Mouse (Mus musculus) lung, postnatal 10 days (tissue): ENCODE data around the gene Acss2.

Experiments
- DNase-seq: peaks from one replicate; pipeline ENCODE4 v3.0.0; 2021

Gene Acss2

GRCm38 (mm10) chr2:155517455-155518423 lies at the start of gene Acss2, which contains the start of gene Ggt7:
Gene Acss2 (plus strand): TSS chr2:155517948.
Gene Ggt7 (minus strand): TSS chr2:155518237.
- DNase-seq, result peak; percentile 100

DNA sequence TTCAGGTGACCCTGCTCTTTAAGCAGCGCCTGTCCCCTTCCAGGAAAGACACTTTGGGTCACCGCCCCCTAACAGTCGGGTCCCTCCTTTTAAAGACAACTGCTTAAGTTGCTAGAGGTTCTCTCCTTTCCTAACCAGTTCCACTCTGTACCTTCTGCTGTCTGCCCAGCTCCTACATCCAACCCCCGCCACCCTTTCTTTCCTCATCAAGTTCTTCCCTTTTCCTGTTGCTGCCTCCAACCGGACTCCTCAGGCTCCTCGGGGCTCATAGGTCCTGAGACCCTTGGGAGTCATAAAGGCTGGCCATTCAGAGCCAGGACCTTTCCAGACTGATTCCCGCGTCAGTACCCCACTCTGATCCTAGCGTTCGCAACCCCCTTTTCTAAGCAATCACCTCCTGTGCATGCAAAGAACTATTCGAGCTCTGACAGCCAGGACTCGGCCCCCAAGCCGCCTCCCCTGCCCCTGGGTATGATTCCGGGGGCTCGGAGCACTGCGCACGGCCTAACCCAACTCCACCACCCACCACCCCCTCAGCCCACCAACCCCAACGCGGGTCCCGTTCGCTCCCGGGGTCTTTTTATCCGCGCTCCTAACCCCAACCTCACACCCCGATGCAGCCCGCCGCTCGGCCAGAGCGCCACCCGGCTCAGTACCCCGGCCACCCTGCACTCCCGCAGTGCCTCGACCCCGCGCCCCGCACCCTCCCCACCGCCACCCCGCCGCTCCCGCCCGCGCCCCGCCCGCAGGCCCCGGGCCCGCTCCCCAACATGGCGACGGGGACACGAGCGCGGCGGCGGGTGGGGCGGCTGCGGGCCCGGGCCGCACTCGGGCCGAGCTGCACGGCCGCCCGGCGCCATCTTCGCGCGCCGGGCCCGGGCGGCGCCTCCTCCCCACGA lies 44.8 kb upstream of the Acss2 start:
- peak; percentile 58 for DNase-seq

- DNase-seq, result peak; percentile 53
Observed at GRCm38 (mm10) chr2:155473570-155474088, 44.1 kb upstream of the Acss2 start, which contains the start of gene Ncoa6. Gene Ncoa6 (minus strand): TSS chr2:155473894.

DNA sequence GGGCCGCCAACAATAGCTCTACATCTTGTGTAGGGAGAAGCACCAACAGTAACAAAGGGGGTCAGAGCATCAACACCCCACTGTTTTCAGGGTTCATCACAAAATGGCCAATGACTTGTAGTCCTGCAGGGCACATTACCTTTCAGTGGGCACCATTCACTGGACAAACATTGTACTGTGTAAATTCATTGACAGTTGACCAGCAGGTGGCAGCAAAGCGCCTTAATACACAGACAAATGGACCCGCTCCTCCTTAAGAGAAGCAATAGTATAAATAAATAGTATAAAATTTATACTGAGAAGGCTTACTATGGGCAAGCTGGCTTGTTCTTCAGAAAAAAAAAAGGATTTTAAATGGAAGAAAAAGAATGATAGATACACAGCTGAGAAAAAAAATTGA lies 35.7 kb upstream of the Acss2 start:
- DNase-seq, result peak; percentile 67

DNA sequence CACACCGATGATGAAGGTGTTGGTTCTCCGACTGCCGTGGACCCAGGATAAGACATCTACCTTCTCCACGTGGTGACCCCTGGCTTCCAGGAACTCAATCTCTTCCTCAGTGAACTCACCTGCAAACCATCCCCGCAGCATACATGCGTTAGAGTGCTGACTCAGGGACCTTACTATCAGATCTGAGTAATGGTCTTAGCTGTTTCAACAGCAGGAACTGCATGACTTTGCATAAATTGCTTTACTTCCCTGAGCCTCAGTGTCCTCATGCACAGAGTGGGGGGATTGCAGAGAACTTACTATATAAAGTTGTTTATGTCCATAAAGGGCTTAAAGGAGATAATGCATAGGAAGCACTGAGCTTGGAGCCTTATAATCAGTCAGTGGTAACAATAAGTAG lies 26.8 kb upstream of the Acss2 start:
- DNase-seq, result no peak

GRCm38 (mm10) chr2:155502596-155502995 lies 15.2 kb upstream of the Acss2 start:
- no peak for DNase-seq

DNA sequence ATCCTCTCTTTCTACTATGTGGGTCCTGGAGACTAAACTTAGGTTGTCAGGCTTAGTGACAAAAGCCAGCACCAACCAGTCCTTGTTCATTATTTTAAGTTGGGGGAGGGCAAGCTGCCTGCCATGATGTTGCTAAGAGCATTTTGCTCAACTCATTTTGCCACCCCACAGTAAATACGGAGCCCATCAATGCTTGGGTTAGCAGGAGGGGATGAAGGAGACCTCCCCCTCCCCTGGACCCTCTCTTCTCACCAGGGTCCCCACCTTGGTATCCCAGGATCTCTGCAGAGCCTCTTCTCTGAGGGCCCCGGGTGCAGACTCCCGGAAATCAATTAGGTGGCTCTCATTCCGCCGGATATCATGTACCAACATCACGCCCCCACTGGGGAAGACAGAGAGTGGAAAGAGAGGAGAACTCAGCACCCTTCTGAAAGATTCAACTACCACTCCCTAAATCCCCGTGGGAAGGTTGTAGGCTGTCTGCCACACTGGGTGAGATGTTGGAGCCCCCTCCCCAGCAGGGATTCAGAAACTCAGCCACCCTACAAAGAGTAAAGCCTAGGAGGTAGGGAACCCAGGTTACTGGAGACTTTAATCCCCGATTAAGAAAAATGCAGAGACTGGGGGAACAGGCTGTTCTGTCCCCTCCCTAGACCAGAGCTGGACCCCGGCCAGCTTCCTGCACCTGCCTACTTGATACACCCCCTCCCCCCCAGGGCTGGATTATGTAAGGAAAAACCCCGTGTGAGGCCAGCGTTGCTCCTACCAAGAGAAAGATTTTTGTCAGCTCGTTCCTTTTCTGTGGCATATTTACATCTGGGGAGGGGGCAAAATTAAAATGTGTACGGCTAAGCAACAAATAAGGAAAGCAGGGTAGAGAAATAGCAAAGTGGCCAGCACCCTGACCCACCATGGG lies 13.1 kb upstream of the Acss2 start:
- DNase-seq, result peak; percentile 36

DNA sequence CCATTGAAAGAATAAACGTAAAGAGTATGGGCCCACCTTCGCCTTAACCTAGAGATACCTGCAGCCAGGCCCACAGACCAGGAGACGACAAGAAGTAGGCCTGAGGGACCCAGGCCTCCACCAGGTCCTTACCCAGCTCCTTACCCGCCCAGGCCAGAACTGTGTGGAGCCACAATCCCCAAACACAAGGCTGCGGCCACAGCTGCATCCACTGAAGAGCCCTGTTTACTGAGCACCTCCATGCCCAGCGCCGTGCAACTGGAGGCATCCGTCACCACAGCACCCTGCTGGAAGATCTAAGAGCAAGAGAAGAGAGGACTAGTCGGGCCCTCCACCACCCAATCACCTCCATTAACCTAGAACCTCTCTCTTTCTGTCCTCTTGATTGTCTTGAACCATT lies 11.9 kb upstream of the Acss2 start:
- DNase-seq, result no peak

GRCm38 (mm10) chr2:155507721-155508470 lies 9.9 kb upstream of the Acss2 start:
- no peak for DNase-seq

DNA sequence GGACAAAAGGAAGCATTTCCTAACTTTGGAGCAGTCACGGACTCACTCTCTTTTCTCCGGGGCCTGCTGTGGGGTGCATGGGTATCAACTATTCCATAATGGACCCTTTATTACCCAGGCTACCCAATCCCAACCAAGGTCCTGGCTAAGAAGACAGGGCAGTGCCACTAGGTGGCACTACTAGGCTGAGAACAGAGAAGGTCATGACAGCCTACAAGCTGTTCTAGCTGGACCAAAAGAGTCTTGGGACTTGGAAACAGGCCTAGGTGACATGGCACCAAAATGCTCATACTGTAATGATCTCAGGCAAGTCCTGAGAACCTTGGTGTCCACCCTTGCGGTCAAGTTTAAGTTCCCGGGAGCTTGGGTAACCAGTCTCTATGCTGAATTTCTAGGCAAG lies 5.3 kb upstream of the Acss2 start:
- peak; percentile 75 for DNase-seq

GRCm38 (mm10) chr2:155513543-155513942 lies 4.2 kb upstream of the Acss2 start:
- DNase-seq, result no peak

DNA sequence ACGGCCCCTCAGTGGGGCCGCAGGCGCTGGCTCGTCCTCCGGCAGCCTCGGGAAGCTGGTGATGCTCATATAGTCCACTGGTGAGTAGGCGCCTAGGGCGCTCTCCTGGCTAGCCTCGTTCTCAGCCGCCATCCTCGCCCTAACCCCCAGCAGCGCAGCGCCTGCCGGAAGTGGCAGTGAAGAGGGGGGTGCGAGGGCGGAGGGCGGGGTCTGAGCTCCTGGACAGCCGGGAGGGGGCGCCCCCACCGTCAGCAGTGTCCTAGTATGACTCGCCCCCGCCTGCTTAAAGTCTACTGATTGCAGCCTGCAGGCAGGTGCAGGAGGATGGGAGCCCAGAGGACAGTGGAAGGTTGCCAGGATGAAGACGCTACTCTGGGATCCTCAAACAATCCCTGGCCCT lies 3.1 kb upstream of the Acss2 start:
- peak; percentile 82 for DNase-seq

GRCm38 (mm10) chr2:155515941-155516340 lies 1.8 kb upstream of the Acss2 start:
- peak; percentile 79 for DNase-seq

DNA sequence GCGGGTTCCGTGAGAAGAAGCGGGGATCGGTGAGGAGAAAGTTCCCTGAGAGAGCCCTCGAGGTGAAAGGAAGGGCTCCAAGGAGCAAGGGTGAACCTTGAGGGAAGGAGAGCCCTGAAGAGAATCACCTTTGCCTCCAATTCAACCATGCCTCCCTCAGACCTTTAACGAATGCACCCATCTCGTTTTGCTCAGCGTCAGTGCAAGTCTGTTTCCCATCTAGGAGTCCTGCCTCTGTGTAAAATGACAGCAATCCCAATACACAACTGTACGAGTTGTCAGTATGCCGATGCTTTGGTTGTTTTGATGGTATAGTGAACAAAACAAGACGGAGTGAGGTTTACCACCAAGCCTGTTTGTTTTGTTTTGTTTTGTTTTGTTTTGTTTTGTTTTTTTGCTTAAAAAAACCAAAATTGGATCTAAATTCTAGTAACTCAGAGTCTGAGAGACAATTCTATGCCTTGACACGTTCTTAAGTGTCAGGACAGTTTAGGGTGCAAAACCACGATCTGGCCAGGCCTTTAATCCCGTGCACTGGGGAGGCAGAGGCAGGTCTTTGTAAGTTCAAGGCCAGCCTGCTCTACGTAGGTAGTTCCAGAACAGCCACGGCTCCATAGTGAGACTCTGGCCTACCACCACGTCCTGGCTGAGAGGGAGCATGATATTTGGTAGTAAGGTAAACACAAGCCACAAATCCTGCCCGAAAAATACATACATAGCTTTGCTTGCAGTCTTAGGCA lies 953 bp downstream of the Acss2 start:
- DNase-seq, result no peak

- no peak for DNase-seq
Observed at GRCm38 (mm10) chr2:155523706-155524105, 6.0 kb downstream of the Acss2 start.

GRCm38 (mm10) chr2:155524378-155524777 lies 6.6 kb downstream of the Acss2 start:
- no peak for DNase-seq

DNA sequence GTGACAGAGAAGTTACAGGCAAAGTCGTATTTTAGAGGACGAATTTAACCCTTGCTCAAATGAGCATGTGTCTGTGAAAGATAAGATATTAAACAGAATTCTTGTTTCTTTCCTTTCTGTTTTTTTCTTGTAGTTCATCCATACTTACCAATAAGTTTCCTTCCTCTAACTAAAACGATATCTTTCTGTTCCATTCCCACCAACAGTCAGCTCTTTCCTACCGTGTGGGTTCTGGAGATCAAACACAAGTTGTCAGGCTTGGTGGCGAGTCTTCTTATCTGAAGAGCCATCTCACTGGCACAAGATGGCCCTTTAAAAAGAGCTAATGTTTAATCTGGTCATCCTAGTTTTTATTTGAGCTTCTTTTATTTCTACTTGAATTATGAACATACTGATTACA lies 9.6 kb downstream of the Acss2 start:
- DNase-seq, result no peak

DNA sequence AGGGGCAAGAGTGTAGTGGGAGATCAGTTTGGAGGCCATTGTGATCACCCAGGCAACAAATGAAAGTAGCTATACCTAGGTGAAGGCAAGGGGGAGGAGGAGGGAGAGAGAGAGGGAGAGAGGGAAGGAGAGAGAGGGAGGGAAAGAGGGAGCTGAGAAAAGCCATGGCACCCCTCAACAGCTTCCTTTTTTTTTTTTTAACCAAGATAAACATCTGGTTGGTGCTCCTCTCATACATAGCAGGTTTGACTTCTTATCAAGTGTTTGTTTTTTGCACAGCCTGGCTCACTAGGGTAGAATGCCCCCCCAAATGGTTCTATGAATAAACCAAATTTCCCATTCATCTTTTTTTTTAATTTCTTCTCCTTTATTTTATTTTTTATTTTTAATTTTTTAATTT lies 18.5 kb downstream of the Acss2 start:
- no peak for DNase-seq

DNA sequence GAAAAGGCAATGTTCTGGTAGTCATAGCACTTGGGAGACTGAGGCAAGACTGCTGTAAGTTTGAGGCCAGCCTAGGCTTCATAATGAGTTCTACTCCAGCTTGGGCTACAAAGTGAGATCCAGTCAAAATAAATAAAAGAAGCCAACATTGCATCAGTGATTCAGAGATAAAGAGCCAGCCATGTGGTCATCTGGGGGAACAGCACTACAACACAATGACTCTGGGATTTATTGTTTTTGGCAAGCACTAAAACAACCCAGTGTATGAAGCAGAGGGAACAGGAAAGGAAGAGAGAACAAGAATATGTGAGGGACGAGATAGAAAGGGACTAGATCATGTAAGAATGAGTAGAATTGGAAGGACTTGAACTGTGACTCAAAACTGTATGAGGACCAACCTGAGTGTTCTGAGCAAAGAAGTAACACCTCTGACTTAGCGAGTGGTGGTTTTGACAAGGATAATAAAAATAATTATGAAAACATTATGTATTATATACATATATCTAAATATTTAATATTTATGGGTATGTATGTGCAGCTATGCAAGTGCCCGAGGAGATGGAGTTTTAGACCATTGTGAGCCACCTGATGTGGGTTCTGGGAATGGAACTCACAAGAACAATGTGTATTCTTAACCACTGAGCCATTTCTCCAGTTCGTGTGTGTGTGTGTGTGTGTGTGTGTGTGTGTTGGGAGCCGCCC lies 20.2 kb downstream of the Acss2 start:
- no peak for DNase-seq
